Mouse (Mus musculus): ENCODE results near the gene Gatd1. TPM values are rescaled to one million over a fixed set of nuclear protein-coding genes. Genes with fewer than 3 reads are reported as not detected.

Gatd1 gene
- polyA plus RNA-seq, 1 experiment from 2014 or later, result 50.4 TPM

DNA sequence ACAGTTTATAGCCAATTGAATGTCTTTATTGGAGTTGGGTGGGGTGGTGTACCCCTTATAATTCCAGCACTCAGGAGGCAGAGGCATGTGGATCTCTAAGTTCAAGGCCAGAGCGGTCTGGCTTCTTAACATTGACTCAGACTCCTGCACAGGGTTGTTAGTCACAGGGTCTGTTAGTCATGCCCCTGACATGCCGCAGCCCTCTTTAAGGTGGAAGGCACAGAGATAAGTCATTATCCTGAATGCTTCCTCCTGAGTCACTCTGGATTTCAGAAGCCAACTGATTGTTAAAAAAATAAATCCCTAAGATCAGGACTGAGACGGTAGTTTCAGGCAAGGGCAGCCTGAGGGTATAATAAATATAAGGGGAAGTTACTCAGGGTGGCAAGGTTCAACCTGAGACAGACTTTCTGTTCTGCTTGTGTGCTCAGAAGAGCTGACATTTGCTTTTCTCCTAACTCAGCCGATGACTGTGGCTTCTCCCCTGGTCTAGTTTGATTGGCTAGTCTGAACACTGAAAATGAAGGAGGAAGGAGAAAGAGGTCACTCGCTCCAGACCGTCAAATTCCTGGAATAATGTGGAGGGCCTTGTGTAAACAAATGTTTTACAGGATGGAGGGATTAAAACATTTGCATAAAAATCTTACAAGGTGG lies 41.9 kb downstream of the Gatd1 start:
- no peak for ATAC-seq (ENCODE audit: low FRiP score)
- no peak overlapping the region for H3K4me3 ChIP-seq (replicated peaks)
- H3K27ac ChIP-seq (replicated peaks), result no peak overlapping the region

DNA sequence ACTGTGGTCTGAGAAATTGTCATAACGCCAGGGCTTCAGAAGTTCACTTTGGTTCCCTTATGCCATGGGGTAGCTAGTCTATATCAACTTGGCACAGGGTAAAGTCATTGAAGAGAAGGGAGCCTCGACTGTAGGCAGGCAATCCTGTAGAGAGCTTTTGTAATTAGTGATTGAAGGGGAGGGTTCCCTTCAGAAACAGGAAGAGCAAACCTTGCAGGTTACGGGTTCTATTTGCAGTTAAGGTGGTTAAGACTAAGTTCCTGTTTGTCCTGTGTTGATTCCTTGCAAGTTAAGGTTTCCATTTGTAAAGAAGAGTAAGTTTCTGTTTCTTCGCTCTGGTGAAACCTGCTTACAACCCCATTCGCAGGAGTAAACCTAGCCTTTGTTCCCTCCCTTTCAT lies 44.0 kb downstream of the Gatd1 start:
- Histone ChIP-seq H3K4me1 (no peaks in the 10 kb centered on the region), H3K4me3 (replicated peaks) (no peak overlapping the region), H3K36me3 (no peaks in the 10 kb centered on the region), H3K4me2 (no peak overlapping the region), H3K9ac (replicated peaks) (no peak overlapping the region), H3K27ac (replicated peaks) (no peak overlapping the region), H3K27me3 (replicated peaks) (0 out of 2 replicates have a peak, but pooled peaks cover 8% of the 10 kb centered on the region), H3K9me3 (replicated peaks) (no peaks in the 10 kb centered on the region)
- no peak for ATAC-seq (ENCODE audit: low FRiP score)
- WGBS, result 58% methylated on average over 5 of the region's 5 CpGs

More for the DNA sequence above, 41.9 kb downstream of the Gatd1 start:
- H3K36me3 ChIP-seq, result no peaks in the 10 kb centered on the region
- no peak overlapping the region for H3K9ac ChIP-seq (replicated peaks)
- WGBS, result 78% methylated on average over 6 of the region's 6 CpGs
- no peaks in the 10 kb centered on the region for H3K27me3 ChIP-seq (replicated peaks)
- H3K4me1 ChIP-seq, result no peaks in the 10 kb centered on the region
- H3K4me2 ChIP-seq, result no peak overlapping the region
- no peaks in the 10 kb centered on the region for H3K9me3 ChIP-seq (replicated peaks)

DNA sequence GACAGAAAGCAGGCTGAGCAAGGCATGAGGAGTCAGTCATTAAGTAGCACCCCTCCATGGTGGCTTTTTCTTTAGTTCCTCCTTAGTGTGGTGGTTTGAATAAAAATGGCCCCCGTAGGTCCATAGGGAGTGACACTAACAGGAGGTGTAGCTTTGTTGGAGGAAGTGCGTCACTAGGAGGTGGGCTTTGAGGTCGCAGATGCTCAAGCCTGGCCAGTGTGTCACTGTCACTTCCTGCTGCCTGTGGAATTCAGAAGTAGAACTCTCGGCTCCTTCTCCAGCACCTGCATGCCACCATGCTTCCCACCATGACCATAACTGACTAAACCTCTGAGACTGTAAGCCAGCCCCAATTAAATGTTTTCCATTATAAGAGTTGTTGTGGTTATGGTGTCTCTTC lies 46.6 kb downstream of the Gatd1 start:
- H3K4me1 ChIP-seq, result no peaks in the 10 kb centered on the region
- WGBS, result 85% methylated on average over 4 of the region's 4 CpGs
- ATAC-seq (ENCODE audit: low FRiP score), result no peak
- H3K4me3 ChIP-seq (replicated peaks), result no peak overlapping the region
- H3K9me3 ChIP-seq (replicated peaks), result no peaks in the 10 kb centered on the region
- H3K27ac ChIP-seq (replicated peaks), result no peak overlapping the region
- H3K27me3 ChIP-seq (replicated peaks), result peaks cover 14% of the 10 kb centered on the region; the same call in 1 of the 2 replicates
- H3K36me3 ChIP-seq, result no peaks in the 10 kb centered on the region
- no peak overlapping the region for H3K9ac ChIP-seq (replicated peaks)
- H3K4me2 ChIP-seq, result no peak overlapping the region

DNA sequence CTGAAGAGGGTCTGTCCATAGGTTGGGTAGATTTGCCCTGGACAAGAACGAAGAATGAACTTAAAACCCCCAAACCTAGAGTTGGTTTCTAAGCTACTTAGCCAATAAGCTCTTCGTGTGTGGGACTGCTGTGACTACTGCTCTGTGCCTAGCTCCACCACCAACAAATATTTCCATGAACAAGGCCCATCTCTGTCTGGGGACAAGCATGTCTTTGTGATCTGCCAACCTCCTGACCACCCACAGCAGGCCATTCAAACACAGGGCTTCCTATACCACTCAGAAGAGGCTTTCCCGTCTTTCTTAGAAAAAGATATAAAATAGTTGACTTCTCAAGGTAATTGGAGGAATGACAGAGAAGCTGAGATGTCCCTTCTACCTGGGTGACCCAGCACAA lies 48.9 kb downstream of the Gatd1 start:
- 83% methylated on average over 3 of the region's 3 CpGs for WGBS
- Histone ChIP-seq H3K4me2 (no peak overlapping the region), H3K4me3 (replicated peaks) (no peak overlapping the region), H3K4me1 (0 out of 2 replicates have a peak, but pooled peaks cover 3% of the 10 kb centered on the region), H3K36me3 (no peaks in the 10 kb centered on the region), H3K9ac (replicated peaks) (no peak overlapping the region), H3K27me3 (replicated peaks) (peaks cover 33% of the 10 kb centered on the region), H3K9me3 (replicated peaks) (no peaks in the 10 kb centered on the region), H3K27ac (replicated peaks) (no peak overlapping the region)
- ATAC-seq (ENCODE audit: low FRiP score), result no peak

DNA sequence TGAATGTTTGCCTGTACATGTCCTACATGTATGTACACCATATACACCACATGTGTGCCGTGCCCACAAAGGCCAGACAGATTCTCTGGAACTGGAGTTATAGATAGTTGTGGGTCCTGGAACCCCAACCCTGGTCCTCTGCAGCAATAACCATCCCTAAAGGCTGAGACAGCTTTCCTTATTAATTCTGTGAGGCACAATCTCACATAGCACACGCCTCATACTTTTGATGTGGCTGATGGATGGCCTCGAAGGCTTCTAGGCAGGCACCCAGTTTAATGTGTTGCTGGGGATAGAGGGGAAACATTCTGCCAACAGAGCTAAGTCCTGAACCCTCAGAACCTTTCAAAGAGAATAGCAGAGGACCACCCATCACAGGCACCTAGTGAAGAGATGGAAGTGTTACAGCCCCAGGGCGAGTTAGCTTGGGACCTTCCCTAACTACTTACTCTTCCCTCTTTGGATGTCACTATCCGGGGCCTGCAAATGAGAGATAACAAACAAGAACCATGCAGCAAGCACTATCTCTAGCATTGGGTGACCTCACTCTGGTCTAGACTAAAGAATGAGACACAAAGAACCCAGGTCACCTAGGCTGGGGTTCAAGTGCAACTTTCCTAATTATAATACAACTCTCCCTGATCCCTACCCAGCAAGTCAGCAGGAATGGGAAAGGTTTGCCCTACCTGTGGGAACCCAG lies 49.4 kb downstream of the Gatd1 start:
- H3K36me3 ChIP-seq, result no peaks in the 10 kb centered on the region
- H3K27ac ChIP-seq (replicated peaks), result no peak overlapping the region
- no peak overlapping the region for H3K9ac ChIP-seq (replicated peaks)
- no peak overlapping the region for H3K4me3 ChIP-seq (replicated peaks)
- WGBS, result 85% methylated on average over 5 of the region's 5 CpGs
- no peak overlapping the region for H3K4me2 ChIP-seq
- 0 out of 2 replicates have a peak, but pooled peaks cover 3% of the 10 kb centered on the region for H3K4me1 ChIP-seq
- H3K27me3 ChIP-seq (replicated peaks), result peaks cover 36% of the 10 kb centered on the region
- no peak for ATAC-seq (ENCODE audit: low FRiP score)
- H3K9me3 ChIP-seq (replicated peaks), result no peaks in the 10 kb centered on the region

DNA sequence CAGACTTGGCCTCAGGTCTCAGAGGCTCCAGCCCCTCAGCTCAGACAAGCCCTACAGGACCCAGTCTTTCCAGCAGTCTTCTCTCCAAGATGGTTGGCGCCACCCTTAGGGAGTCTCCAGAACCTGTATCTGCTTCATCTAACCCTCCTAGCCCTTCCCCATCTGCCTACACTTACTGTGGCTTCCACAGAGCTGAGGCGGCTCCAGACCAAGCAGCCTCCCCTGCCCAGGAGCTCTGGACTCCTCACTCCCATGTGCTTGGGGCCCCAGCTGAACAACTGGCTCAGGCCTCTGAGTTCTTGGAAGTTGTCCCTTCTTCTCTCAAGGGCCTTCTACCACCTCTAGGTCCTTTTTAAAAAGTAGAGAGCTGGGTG lies 50.2 kb downstream of the Gatd1 start:
- no peak for ATAC-seq (ENCODE audit: low FRiP score)
- Histone ChIP-seq H3K4me1 (0 out of 2 replicates have a peak, but pooled peaks cover 3% of the 10 kb centered on the region), H3K36me3 (no peaks in the 10 kb centered on the region), H3K27me3 (replicated peaks) (peaks cover 40% of the 10 kb centered on the region), H3K4me3 (replicated peaks) (no peak overlapping the region), H3K4me2 (no peak overlapping the region), H3K9me3 (replicated peaks) (no peaks in the 10 kb centered on the region), H3K9ac (replicated peaks) (no peak overlapping the region), H3K27ac (replicated peaks) (no peak overlapping the region)
- 66% methylated on average over 2 of the region's 2 CpGs for WGBS

DNA sequence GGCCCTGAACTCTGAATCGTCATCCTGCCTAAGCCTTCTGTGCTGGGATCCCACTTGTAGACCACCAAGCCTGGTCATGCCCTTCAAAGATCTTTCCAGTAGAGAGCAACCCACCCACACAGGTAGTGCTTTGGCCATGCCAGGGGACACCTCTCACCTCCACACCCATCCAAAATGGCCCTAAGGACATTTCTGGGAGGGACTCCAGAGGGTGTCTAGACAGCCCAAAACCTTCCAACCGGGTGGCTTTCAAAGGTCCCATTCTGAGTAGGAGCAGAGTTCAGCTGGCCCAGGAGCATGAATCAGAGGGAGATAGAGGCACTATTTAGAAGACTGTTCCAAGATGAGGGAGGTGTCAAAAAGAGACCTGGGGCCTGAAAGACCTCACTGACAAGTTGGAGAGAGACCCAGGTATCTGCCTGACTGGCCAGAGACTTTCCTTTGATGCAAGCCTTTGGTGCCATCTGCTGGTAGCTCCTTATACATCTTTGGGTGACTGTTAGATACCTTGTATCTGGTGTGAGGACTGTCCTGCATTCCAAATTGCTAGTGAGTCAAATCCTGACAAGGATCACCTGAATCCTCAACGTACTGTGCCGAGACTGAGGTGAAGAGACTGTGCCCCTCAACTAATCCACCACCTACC lies 50.7 kb downstream of the Gatd1 start:
- Histone ChIP-seq H3K36me3 (no peaks in the 10 kb centered on the region), H3K4me2 (no peak overlapping the region), H3K4me3 (replicated peaks) (no peak overlapping the region), H3K4me1 (0 out of 2 replicates have a peak, but pooled peaks cover 3% of the 10 kb centered on the region), H3K9ac (replicated peaks) (no peak overlapping the region), H3K9me3 (replicated peaks) (no peaks in the 10 kb centered on the region), H3K27me3 (replicated peaks) (peaks cover 40% of the 10 kb centered on the region), H3K27ac (replicated peaks) (no peak overlapping the region)
- peak; percentile 72; the same call in 1 of the 2 replicates for ATAC-seq (ENCODE audit: low FRiP score)
- WGBS, result 69% methylated on average over 4 of the region's 4 CpGs

DNA sequence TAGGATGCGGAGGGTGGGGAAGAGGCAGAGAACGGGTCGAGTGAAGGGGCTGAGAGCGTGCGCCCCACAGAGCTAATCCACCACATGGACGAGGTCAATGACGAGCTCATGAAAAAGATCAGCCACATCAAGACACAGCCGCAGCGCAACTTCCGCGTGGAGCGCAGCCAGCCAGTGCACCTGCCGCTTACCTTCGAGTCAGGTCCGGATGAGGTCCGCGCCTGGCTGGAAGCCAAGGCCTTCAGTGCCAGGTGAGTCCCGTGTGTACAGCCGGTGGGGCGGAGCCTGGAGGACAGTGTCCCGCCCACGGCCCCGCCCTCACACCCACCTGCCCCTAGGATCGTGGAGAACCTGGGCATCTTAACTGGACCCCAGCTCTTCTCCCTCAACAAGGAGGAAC lies 52.4 kb downstream of the Gatd1 start:
- H3K36me3 ChIP-seq, result no peaks in the 10 kb centered on the region
- H3K27ac ChIP-seq (replicated peaks), result no peak overlapping the region
- 0 out of 2 replicates have a peak, but pooled peaks cover 3% of the 10 kb centered on the region for H3K4me1 ChIP-seq
- no peak overlapping the region for H3K4me3 ChIP-seq (replicated peaks)
- no peak overlapping the region for H3K9ac ChIP-seq (replicated peaks)
- no peak for ATAC-seq (ENCODE audit: low FRiP score)
- 18% methylated on average over 24 of the region's 24 CpGs for WGBS
- peaks cover 40% of the 10 kb centered on the region for H3K27me3 ChIP-seq (replicated peaks)
- no peaks in the 10 kb centered on the region for H3K9me3 ChIP-seq (replicated peaks)
- peak overlapping the region; percentile 25; the same call in 1 of the 2 replicates for H3K4me2 ChIP-seq

Other genes with a start within 250 kb of the Gatd1 start
- gene Rnh1, start 241.3 kb downstream of the Gatd1 start, polyA plus RNA-seq (2015; fragmentation: Nextera tagmentation; extraction: Ambion mirVana), result 50.0 and 69.8 TPM in 2 replicates
- gene Hras, start 220.1 kb downstream of the Gatd1 start, polyA plus RNA-seq (2015; fragmentation: Nextera tagmentation; extraction: Ambion mirVana), result 166 and 188 TPM in 2 replicates
- 9.0 and 9.1 TPM in 2 replicates for gene Lrrc56, start 220.0 kb downstream of the Gatd1 start, polyA plus RNA-seq (2015; fragmentation: Nextera tagmentation; extraction: Ambion mirVana)
- gene Lmntd2, start 200.1 kb downstream of the Gatd1 start, polyA plus RNA-seq (2015; fragmentation: Nextera tagmentation; extraction: Ambion mirVana), result 0.35 and 1.6 TPM in 2 replicates
- gene Rassf7, start 198.3 kb downstream of the Gatd1 start, polyA plus RNA-seq (2015; fragmentation: Nextera tagmentation; extraction: Ambion mirVana), result 24.1 and 28.1 TPM in 2 replicates
- 54.9 and 60.2 TPM in 2 replicates for gene Phrf1, start 185.4 kb downstream of the Gatd1 start, polyA plus RNA-seq (2015; fragmentation: Nextera tagmentation; extraction: Ambion mirVana)
- 2.6 and 7.8 TPM in 2 replicates for gene Irf7, start 147.7 kb downstream of the Gatd1 start, polyA plus RNA-seq (2015; fragmentation: Nextera tagmentation; extraction: Ambion mirVana)
- gene Cdhr5, start 137.3 kb downstream of the Gatd1 start, polyA plus RNA-seq (2015; fragmentation: Nextera tagmentation; extraction: Ambion mirVana), result 4.2 TPM in 1 of 2 replicates, not detected in the other
- gene Sct, start 135.0 kb downstream of the Gatd1 start, polyA plus RNA-seq (2015; fragmentation: Nextera tagmentation; extraction: Ambion mirVana), result 5.4 and 11.0 TPM in 2 replicates
- 0.87 and 1.3 TPM in 2 replicates for gene Drd4, start 122.1 kb downstream of the Gatd1 start, polyA plus RNA-seq (2015; fragmentation: Nextera tagmentation; extraction: Ambion mirVana)
- gene Deaf1, start 86.4 kb downstream of the Gatd1 start, polyA plus RNA-seq (2015; fragmentation: Nextera tagmentation; extraction: Ambion mirVana), result 178 and 200 TPM in 2 replicates
- gene Tmem80, start 86.4 kb downstream of the Gatd1 start, polyA plus RNA-seq (2015; fragmentation: Nextera tagmentation; extraction: Ambion mirVana), result 50.5 and 55.8 TPM in 2 replicates
- gene Eps8l2, start 75.3 kb downstream of the Gatd1 start, polyA plus RNA-seq (2015; fragmentation: Nextera tagmentation; extraction: Ambion mirVana), result 0.23 and 10.7 TPM in 2 replicates
- 269 and 298 TPM in 2 replicates for gene Taldo1, start 21.9 kb downstream of the Gatd1 start, polyA plus RNA-seq (2015; fragmentation: Nextera tagmentation; extraction: Ambion mirVana)
- gene Cend1, start 15.4 kb upstream of the Gatd1 start, polyA plus RNA-seq (2015; fragmentation: Nextera tagmentation; extraction: Ambion mirVana), result 185 and 208 TPM in 2 replicates
- 76.7 and 88.8 TPM in 2 replicates for gene Slc25a22, start 23.8 kb upstream of the Gatd1 start, polyA plus RNA-seq (2015; fragmentation: Nextera tagmentation; extraction: Ambion mirVana)
- gene Pidd1, start 29.9 kb upstream of the Gatd1 start, polyA plus RNA-seq (2015; fragmentation: Nextera tagmentation; extraction: Ambion mirVana), result 2.7 and 5.0 TPM in 2 replicates
- 743 and 829 TPM in 2 replicates for gene Rplp2, start 33.2 kb upstream of the Gatd1 start, polyA plus RNA-seq (2015; fragmentation: Nextera tagmentation; extraction: Ambion mirVana)
- gene Pnpla2, start 41.1 kb upstream of the Gatd1 start, polyA plus RNA-seq (2015; fragmentation: Nextera tagmentation; extraction: Ambion mirVana), result 17.2 and 25.7 TPM in 2 replicates
- gene Cracr2b, start 47.0 kb upstream of the Gatd1 start, polyA plus RNA-seq (2015; fragmentation: Nextera tagmentation; extraction: Ambion mirVana), result 7.1 and 9.6 TPM in 2 replicates
- gene Cd151, start 53.3 kb upstream of the Gatd1 start, polyA plus RNA-seq (2015; fragmentation: Nextera tagmentation; extraction: Ambion mirVana), result 23.7 and 25.1 TPM in 2 replicates
- 85.3 and 89.8 TPM in 2 replicates for gene Polr2l, start 61.0 kb upstream of the Gatd1 start, polyA plus RNA-seq (2015; fragmentation: Nextera tagmentation; extraction: Ambion mirVana)
- 73.0 and 77.3 TPM in 2 replicates for gene Tspan4, start 61.1 kb upstream of the Gatd1 start, polyA plus RNA-seq (2015; fragmentation: Nextera tagmentation; extraction: Ambion mirVana)
- gene Chid1, start 125.7 kb upstream of the Gatd1 start, polyA plus RNA-seq (2015; fragmentation: Nextera tagmentation; extraction: Ambion mirVana), result 50.4 and 54.4 TPM in 2 replicates
- 105 and 109 TPM in 2 replicates for gene Ap2a2, start 148.0 kb upstream of the Gatd1 start, polyA plus RNA-seq (2015; fragmentation: Nextera tagmentation; extraction: Ambion mirVana)
- gene Muc6, start 241.2 kb upstream of the Gatd1 start, polyA plus RNA-seq (2015; fragmentation: Nextera tagmentation; extraction: Ambion mirVana), result 0.27 and 0.31 TPM in 2 replicates

Measured in neural tube, embryonic 15.5 days (tissue).